Mouse (Mus musculus): ENCODE measurements at regions not wholly inside any gene's neighbourhood (a gene's known extent, or its start where the extent isn't known, plus 50 kb on each side); places are given as distances from the start of the nearest gene placed in this dataset.

DNA sequence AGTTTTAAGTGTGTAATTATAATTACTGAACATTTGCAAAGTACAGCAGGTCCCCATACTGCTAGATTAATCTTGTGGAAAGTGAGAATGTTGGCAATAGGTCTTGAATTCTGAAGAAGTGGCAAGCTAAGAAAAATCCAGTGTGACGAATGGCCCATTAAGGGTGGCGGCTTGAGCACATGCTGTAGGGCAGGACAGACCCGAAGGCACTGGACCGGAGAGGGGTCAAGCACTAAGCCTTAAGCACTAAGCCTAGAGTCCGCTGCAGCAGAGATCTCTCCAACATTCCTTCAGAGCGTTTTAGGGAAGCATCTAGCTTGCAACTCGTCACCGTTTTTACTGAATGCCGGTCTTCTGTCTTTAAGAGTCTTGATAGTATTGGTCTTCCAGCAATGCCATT is 105.6 kb downstream of the Aldh8a1 start:
- no peak for DNase-seq (ENCODE audit: low read depth)

DNA sequence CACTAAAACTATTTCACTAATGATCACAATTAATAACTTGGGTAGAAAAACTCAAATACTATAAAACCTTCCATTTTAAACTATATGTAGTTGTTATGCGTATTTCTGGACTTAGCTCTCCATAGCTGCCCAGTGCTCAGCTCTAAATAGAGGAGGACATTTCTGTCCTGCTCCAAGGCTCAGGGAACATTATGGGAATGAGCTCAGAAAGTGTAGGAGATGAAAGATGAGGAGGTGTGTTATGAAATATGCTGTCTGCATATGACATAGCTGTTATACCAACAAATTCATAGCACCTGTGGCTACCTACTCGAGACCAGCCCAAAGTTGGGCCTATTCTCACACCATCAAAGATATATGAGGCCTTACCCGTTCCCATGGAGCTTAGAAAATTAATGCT is 106.3 kb downstream of the Aldh8a1 start:
- no peak for DNase-seq (ENCODE audit: low read depth)

- DNase-seq (ENCODE audit: low read depth) = no peak
Measured at GRCm38 (mm10) chr10:21488374-21488930, 104.5 kb upstream of the 1700020N01Rik start.

GRCm38 (mm10) chr10:21490910-21491309 is 102.0 kb upstream of the 1700020N01Rik start:
- DNase-seq (ENCODE audit: low read depth) = no peak

GRCm38 (mm10) chr10:21492254-21492894 is 100.6 kb upstream of the 1700020N01Rik start:
- DNase-seq (ENCODE audit: low read depth) = no peak

- no peak for DNase-seq (ENCODE audit: low read depth)
Measured at GRCm38 (mm10) chr10:21494536-21494935, 98.4 kb upstream of the 1700020N01Rik start.

DNA sequence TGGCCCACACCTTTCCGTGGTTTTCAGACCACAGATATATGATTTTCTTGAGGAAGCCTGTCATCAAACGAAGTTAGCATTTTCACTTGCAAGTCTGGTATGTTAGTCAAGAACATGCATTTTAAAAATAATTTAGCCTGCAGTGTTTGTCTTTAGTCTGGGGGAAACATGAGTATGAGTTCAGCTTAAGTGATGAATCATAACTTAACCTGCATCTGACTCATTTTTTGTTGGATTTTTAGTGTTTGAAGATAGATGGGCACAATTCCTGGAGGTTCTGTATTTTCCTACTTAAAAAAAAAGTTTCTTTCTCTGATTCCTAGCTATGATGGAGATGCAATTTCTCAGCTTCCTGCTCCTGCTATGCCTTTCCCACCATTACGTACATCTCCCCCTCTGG is 95.8 kb upstream of the 1700020N01Rik start:
- DNase-seq (ENCODE audit: low read depth) = no peak

- DNase-seq (ENCODE audit: low read depth) = no peak
Measured at GRCm38 (mm10) chr10:21498143-21498542, 94.8 kb upstream of the 1700020N01Rik start.

GRCm38 (mm10) chr10:21501658-21502057 is 91.3 kb upstream of the 1700020N01Rik start:
- DNase-seq (ENCODE audit: low read depth) = no peak

DNA sequence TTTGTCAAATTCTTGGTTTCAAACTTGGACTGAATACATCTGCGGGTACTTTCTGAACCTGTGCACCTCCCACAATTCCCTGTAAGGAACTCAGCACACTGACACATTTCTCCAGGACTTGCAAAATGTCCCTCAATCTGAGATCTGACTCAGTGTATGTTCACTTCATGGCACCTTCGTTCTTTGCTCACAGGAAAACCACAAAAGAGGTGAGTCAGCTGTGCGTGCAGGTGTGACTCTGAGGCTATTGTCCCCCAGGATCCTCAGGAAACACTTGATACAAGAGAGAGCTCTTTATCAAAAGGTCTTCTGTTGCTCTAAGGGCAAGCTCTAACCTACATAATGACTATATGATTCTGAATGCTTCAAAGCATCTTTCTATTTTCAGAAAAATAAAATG is 88.5 kb upstream of the 1700020N01Rik start:
- no peak for DNase-seq (ENCODE audit: low read depth)

GRCm38 (mm10) chr10:21511386-21511785 is 81.6 kb upstream of the 1700020N01Rik start:
- no peak for DNase-seq (ENCODE audit: low read depth)

DNA sequence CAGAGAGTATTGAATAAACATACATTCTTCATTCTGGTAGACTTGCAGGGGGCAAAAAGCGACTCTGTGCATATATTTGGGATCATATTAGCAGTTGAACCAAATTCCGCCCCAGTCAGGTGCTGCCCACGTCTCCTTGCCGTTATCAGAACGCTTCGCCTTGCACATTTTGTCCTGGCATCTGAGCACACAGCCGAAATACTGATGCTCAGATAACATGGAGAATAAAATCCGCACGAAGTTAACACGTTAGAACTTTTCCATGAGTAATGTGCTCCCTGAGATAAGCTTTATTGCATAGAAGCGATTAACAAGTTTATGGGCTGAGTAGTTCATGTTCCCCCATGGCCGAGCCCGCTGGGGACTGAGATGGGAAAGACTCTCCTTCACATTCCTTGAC is 80.5 kb upstream of the 1700020N01Rik start:
- no peak for DNase-seq (ENCODE audit: low read depth)

DNA sequence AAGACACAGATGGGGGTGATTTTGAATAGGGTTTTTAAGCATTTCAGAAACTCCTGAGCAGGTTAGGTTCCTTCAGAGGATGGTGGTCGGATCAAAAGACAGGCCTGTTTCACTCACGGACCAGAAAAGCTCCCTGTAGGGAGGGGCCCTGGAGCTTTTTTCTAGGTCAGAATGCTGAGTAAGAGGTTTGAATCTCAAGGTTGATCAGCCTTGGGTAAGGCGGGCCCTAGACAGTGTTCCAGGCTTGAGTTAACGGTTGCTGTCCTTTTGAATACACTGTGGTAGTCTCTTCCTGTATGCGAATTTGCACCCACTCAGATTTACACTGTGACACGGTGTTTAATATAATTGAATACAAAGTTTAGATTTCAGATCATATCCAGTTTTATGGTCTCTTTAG is 75.2 kb upstream of the 1700020N01Rik start:
- no peak for DNase-seq (ENCODE audit: low read depth)

DNA sequence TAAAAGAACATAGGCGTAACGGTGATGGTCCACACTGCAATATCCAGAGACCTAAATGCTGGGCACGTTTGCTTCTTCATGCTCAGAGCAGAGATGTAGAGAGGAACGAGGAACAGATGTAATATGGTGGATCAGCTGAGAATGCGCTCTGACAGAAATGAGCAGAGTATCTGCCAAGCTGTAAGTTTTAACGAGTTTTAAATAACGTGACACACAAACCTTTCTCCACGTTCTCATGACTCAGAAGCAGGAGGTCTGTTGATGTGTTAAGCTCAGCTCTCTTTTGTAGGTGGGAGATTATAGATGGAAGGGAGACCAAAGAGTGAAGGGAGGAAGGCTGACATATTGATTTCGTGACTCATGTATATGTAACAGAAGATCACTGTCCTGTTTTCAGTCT is 72.1 kb upstream of the 1700020N01Rik start:
- DNase-seq (ENCODE audit: low read depth) = no peak

GRCm38 (mm10) chr10:21525555-21525954 is 67.4 kb upstream of the 1700020N01Rik start:
- DNase-seq (ENCODE audit: low read depth) = no peak

DNA sequence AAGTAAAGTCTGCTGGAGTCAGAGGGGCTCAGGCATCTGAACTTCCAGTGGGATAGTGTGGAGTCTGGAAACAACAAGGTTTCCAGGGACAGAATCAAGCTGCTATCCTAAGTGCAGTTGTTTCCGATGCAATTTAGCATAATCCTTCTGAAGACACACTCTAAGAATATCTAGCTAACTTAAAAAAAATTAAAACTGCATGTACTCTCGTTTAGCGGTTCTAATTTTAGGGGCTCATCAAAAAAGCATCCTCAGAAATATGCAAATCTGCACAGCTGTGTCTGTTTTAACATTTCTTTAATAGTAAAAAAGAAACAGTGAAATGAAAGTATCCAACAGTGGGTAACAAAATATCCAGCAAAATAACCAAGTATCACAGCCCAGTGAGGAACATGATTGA is 64.5 kb upstream of the 1700020N01Rik start:
- no peak for DNase-seq (ENCODE audit: low read depth)

DNA sequence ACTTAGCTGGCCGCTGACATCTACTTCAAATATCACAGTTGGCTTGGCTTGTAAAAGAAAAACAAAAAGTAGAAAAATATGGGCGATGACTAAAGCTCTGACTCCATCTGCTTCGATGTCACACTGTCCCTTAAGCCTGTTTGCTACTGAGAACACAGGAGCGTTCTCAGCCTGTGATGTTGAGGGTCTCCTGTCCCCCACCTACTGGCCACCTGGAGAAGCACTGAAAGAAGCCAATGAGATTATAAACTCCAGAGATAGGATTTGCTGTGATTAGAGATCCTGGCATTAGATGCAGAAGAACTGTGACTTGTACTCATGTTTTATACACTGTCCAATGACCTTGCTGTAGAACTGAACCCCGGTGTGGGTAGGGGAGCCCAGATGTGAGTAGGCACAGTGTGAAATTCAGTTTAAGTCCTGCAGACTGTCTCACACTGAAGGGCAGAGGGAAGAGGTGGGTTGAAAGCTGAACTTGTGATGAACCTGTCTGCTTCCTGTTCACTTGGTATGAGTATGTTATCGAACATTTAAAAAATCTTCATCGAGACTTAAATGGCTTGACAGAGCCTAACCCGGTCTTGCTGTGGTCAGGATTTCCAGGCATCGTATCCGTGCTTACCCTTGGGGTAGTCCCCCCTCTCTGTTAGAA is 63.7 kb upstream of the 1700020N01Rik start:
- no peak for DNase-seq (ENCODE audit: low read depth)

GRCm38 (mm10) chr10:21532142-21532541 is 60.8 kb upstream of the 1700020N01Rik start:
- DNase-seq (ENCODE audit: low read depth) = no peak

DNA sequence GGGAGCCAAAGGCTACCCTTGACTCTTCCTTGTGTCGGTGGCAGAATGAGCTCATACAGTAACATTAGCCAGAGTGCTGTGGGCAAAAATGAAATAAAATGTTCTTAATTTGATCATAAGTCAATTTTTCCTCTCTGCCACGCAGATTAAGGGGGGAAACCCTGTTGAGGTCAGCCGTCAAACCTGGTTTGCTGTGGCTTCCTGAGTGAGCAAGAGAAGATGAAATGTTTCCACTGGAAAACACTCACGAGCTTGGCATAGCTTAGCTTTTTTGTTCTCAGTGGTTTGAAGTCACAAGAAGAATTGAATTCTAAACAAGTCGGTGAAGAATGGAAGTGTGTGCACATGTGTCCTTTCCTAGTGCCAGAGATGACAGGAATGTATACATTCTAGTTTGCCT is 57.3 kb upstream of the 1700020N01Rik start:
- DNase-seq (ENCODE audit: low read depth) = no peak

DNA sequence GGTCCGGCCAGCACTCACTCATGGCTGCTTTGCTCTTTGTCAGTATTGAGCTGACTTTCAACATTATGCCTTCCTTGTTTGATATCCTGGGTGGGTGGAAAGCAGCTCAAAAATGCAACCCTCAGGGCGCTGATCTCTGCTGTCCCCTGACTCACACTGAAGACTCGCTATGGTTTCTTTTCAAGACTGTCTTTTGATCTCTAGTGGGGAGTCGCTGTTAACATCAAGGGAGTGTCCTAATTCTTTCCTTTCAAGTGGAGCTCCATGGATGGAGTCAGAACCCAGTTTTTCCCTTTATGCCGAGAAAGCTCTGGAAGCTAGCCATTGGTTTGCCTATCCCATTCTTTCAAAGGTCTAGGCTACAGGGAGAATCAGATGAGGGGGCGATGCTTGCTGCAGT is 54.5 kb upstream of the 1700020N01Rik start:
- DNase-seq (ENCODE audit: low read depth) = no peak
